Mouse (Mus musculus) liver, postnatal 0 days (tissue): ENCODE results near the gene Ugt1a8. TPM values are rescaled to one million over a fixed set of nuclear protein-coding genes. Genes with fewer than 3 reads are reported as not detected.
"Not testable (repeated sequence)": the region's sequence is repeated elsewhere in the genome, so short reads cannot be mapped to it uniquely, and the experiment has no call there.

ENCODE experiments used
- ATAC-seq: fragments of 200-750 bp; cut with Nextera tagmentation; 2 replicates; pipeline ENCODE4 v1.8.0; 2017; ENCODE audit warnings: mild to moderate bottlenecking, moderate library complexity
- DNase-seq: peaks from one replicate; pipeline ENCODE4 v3.0.0-alpha.2; 2016
- H3K27ac ChIP-seq: fragments of 300-500 bp; sonication (generic); 2 replicates; pipeline ENCODE4 v1.5.1; 2014; ENCODE audit warnings: antibody characterized with exemption, moderate library complexity, mild to moderate bottlenecking, low read depth
- H3K27me3 ChIP-seq: fragments of 300-500 bp; sonication (generic); 2 replicates; pipeline ENCODE4 v1.6.1; 2014; ENCODE audit warnings: low read length, control low read depth, mixed read lengths; ENCODE audit not compliant: insufficient read depth
- H3K36me3 ChIP-seq: fragments of 300-500 bp; sonication (generic); replicated peaks from 2 replicates; pipeline ENCODE4 v1.6.1; 2014; ENCODE audit warnings: mild to moderate bottlenecking, control low read depth, low read length, moderate library complexity, mixed read lengths; ENCODE audit not compliant: insufficient read depth
- H3K4me1 ChIP-seq: fragments of 300-500 bp; sonication (generic); 2 replicates; pipeline ENCODE4 v1.6.1; 2014; ENCODE audit warnings: antibody characterized with exemption, mild to moderate bottlenecking, control low read depth; ENCODE audit not compliant: insufficient read depth
- H3K4me2 ChIP-seq: fragments of 300-500 bp; sonication (generic); 2 replicates; pipeline ENCODE4 v1.6.1; 2014; ENCODE audit warnings: low read depth, mild to moderate bottlenecking, low read length, moderate library complexity, mixed read lengths
- H3K4me3 ChIP-seq: fragments of 300-500 bp; sonication (generic); 2 replicates; pipeline ENCODE4 v1.5.1; 2014; ENCODE audit warnings: low read depth, low read length
- H3K9ac ChIP-seq: fragments of 300-500 bp; sonication (generic); replicated peaks from 2 replicates; pipeline ENCODE4 v1.6.1; 2014; ENCODE audit warnings: mild to moderate bottlenecking, moderate library complexity
- H3K9me3 ChIP-seq: fragments of 300-500 bp; sonication (generic); 2 replicates; pipeline ENCODE4 v1.6.1; 2016; ENCODE audit warnings: mild to moderate bottlenecking, control low read depth, low read length, mixed read lengths
- CTCF ChIP-seq: sonication (generic); IDR thresholded peaks from 2 replicates; pipeline ENCODE4 v1.5.1; 2016; ENCODE audit warnings: antibody characterized with exemption, low read depth
- EP300 ChIP-seq: IDR thresholded peaks from 2 replicates; pipeline ENCODE4 v1.6.1; 2016; ENCODE audit warnings: antibody characterized with exemption, low read depth, mild to moderate bottlenecking
- WGBS: fragments of 180-500 bp; shearing (Covaris S2); extraction: QIAGEN DNeasy Blood & Tissue Kit; methylation state at CpG from one replicate; pipeline ENCODE4 v1.1.7; 2014; ENCODE audit not compliant: insufficient replicate concordance; 5-methylcytosine and 5-hydroxymethylcytosine counted together
- polyA plus RNA-seq: library from polyadenylated mRNA; unstranded; fragments of >200 nt; fragmentation: Nextera tagmentation; extraction: Ambion mirVana; gene quantifications from 2 replicates; pipeline ENCODE4 v1.2.1, GENCODE M21; 2015

The Ugt1a8 gene
- polyA plus RNA-seq, 1 experiment from 2014 or later, result not detected

GRCm38 (mm10) chr1:88136646-88137045 is 49.0 kb downstream of the Ugt1a8 start:
- Histone ChIP-seq H3K4me3 (no peak overlapping the region), H3K27me3 (no peaks in the 10 kb centered on the region), H3K27ac (0 out of 2 replicates have a peak overlapping the region, but pooled peaks have one; percentile 29), H3K9me3 (no peaks in the 10 kb centered on the region), H3K36me3 (no peaks in the 10 kb centered on the region), H3K4me2 (no peak overlapping the region), H3K9ac (no peak overlapping the region), H3K4me1 (peaks cover 20% of the 10 kb centered on the region)
- DNase-seq (no peak), ATAC-seq (no peak)
- TF ChIP-seq EP300, result no peak
- TF ChIP-seq CTCF, result no peak
- 62% methylated on average over 2 of the region's 2 CpGs for WGBS

GRCm38 (mm10) chr1:88137264-88137663 is 49.7 kb downstream of the Ugt1a8 start:
- Histone ChIP-seq H3K9ac (no peak overlapping the region), H3K36me3 (no peaks in the 10 kb centered on the region), H3K4me3 (no peak overlapping the region), H3K27me3 (no peaks in the 10 kb centered on the region), H3K4me1 (peaks cover 20% of the 10 kb centered on the region), H3K4me2 (no peak overlapping the region), H3K9me3 (no peaks in the 10 kb centered on the region), H3K27ac (peak overlapping the region; percentile 29; the same call in 1 of the 2 replicates)
- DNase-seq, result no peak
- no peak for ATAC-seq
- TF ChIP-seq CTCF, result no peak
- WGBS, result 64% methylated on average over 3 of the region's 3 CpGs

GRCm38 (mm10) chr1:88138145-88138544 is 50.5 kb downstream of the Ugt1a8 start:
- H3K4me3 ChIP-seq, result no peak overlapping the region
- no peak overlapping the region for H3K27ac ChIP-seq
- H3K36me3 ChIP-seq, result no peaks in the 10 kb centered on the region
- WGBS, result 85% methylated on average over 1 of the region's 1 CpGs
- no peaks in the 10 kb centered on the region for H3K9me3 ChIP-seq
- TF ChIP-seq EP300 (no peak), CTCF (no peak)
- no peak overlapping the region for H3K4me2 ChIP-seq
- DNase-seq (no peak), ATAC-seq (no peak)
- H3K27me3 ChIP-seq, result no peaks in the 10 kb centered on the region
- H3K9ac ChIP-seq, result no peak overlapping the region
- peaks cover 20% of the 10 kb centered on the region for H3K4me1 ChIP-seq

GRCm38 (mm10) chr1:88140492-88140891 is 52.9 kb downstream of the Ugt1a8 start:
- not testable (repeated sequence) for H3K27ac ChIP-seq, H3K27me3 ChIP-seq, H3K4me1 ChIP-seq, H3K4me3 ChIP-seq, H3K4me2 ChIP-seq, H3K36me3 ChIP-seq, H3K9me3 ChIP-seq, H3K9ac ChIP-seq
- WGBS, result 32% methylated on average over 1 of the region's 1 CpGs
- DNase-seq, result peak; percentile 18
- peak; percentile 89 for ATAC-seq

- not testable (repeated sequence) for H3K36me3 ChIP-seq, H3K4me3 ChIP-seq, H3K4me2 ChIP-seq, H3K4me1 ChIP-seq, H3K27ac ChIP-seq, H3K27me3 ChIP-seq, H3K9ac ChIP-seq, H3K9me3 ChIP-seq
- 4% methylated on average over 5 of the region's 5 CpGs for WGBS
- DNase-seq (peak; percentile 74), ATAC-seq (peak; percentile 37; the same call in 1 of the 2 replicates)
- TF ChIP-seq CTCF, result peak; percentile 72
These were observed 56.5 kb downstream of the Ugt1a8 start for GRCm38 (mm10) chr1:88143966-88144675.

- H3K27ac ChIP-seq, H3K36me3 ChIP-seq, H3K9me3 ChIP-seq, H3K4me1 ChIP-seq, H3K4me2 ChIP-seq, H3K27me3 ChIP-seq, H3K4me3 ChIP-seq, H3K9ac ChIP-seq, ATAC-seq: not testable (repeated sequence)
- TF ChIP-seq CTCF, result peak; percentile 51
- DNase-seq, result peak; percentile 24
- 60% methylated on average over 2 of the region's 2 CpGs for WGBS
These were observed 57.7 kb downstream of the Ugt1a8 start for GRCm38 (mm10) chr1:88145278-88145677.

GRCm38 (mm10) chr1:88150133-88150532 is 62.5 kb downstream of the Ugt1a8 start:
- 72% methylated on average over 2 of the region's 2 CpGs for WGBS
- not testable (repeated sequence) for H3K36me3 ChIP-seq, H3K9ac ChIP-seq, H3K27ac ChIP-seq, ATAC-seq, H3K27me3 ChIP-seq, H3K9me3 ChIP-seq, H3K4me1 ChIP-seq, H3K4me2 ChIP-seq, H3K4me3 ChIP-seq, DNase-seq
- peak; percentile 54 for TF ChIP-seq CTCF
